Mouse (Mus musculus): Measurements from ENCODE around the gene Fbxo31.
"Not testable (repeated sequence)": the region's sequence is repeated elsewhere in the genome, so short reads cannot be mapped to it uniquely, and the experiment has no call there.

Gene Fbxo31

GRCm38 (mm10) chr8:121578676-121579451, at the start of gene Fbxo31:
Gene Fbxo31, minus strand, starts transcription at chr8:121578806.
- peak; percentile 87 to 90 for DNase-seq (ENCODE audit: low spot score in 2 of 2)

DNA sequence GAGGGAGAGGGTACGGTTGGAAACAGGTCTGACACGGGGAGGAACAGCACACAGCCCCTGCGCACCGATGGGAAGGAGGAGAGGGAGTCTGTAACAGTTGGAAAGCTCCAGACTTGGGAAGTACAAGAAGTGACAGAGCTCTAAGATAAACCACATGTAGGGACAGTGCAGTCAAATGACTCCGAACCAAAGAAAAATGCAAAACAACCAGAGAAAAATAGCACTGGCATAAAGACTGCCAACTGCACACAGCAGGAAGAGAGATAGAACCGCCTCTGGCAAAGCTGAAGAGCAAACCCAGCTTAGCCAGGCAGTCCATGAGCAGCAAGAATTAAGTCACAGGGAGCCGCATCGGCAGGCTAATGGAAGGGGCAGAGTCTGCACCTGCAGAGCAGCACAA, 44.4 kb upstream of the Fbxo31 start:
- no peak for DNase-seq (ENCODE audit: low spot score in 2 of 2)

DNA sequence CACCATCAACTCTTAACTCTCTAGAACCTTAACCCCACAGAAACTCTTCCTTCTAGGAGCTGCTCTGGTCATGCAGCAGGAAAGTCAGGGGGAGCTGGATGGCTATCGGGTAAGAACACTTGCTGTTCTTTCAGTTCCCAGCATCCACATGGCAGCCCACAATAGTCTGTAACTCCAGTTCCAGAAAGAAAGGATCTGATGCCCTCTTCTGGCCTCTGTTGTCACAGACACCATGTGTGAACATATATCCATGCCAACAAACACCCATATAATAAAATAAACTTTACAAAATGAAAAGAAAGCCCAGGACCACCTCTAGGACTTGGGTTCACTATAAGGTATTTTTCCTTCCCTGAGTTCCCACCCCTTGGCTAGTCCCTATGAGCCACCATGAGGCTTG, 43.3 kb upstream of the Fbxo31 start:
- no peak for DNase-seq (ENCODE audit: low spot score in 2 of 2)

- no peak for DNase-seq (ENCODE audit: low spot score in 2 of 2)
Measured at GRCm38 (mm10) chr8:121620801-121621516, 42.4 kb upstream of the Fbxo31 start.

GRCm38 (mm10) chr8:121619401-121619995, 40.9 kb upstream of the Fbxo31 start:
- DNase-seq (ENCODE audit: low spot score in 2 of 2): no peak

DNA sequence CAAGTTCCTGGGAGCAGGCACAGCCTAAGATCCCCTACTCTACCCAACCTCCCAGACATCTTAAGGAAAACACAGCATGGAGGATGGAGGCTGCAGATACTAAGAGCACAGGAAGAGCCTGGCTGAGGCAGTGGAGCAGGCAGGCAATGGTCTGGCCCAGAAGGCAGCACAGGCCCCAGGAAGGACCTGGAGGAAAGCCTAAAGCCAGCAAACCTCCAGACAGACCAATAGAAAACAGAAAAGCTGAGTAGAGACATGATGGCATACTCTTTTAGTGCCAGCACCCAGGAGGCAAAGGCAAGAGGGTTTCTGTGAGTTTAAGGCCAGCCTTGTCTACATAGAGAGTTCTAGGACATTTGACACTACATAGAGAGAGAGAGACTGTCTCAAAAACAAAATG, 34.8 kb upstream of the Fbxo31 start:
- no peak for DNase-seq (ENCODE audit: low spot score in 2 of 2)

DNA sequence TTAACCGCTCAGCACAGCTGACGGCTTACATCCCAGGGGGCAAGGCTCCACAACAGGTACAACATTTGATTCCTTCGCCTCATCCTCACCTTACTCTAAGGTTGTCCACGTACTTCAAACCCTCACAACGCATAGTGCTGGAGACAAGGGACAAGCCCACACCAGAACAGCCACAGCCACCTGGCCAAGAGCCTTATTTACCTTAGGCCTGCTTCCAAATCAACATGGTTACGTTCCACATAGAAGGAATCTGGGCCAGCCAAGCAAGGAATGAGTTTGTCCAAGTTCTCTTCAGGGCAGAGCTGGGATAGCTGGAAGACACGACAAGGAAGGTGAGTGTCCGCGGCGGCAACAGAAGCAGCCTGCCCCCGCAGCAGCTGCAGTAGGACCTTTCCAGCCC, 31.3 kb upstream of the Fbxo31 start:
- no peak for DNase-seq (ENCODE audit: low spot score in 2 of 2)

- DNase-seq (ENCODE audit: low spot score in 2 of 2): no peak
Measured at GRCm38 (mm10) chr8:121609251-121609650, 30.6 kb upstream of the Fbxo31 start.

- DNase-seq (ENCODE audit: low spot score in 2 of 2): no peak
Measured at GRCm38 (mm10) chr8:121607661-121608060, 29.1 kb upstream of the Fbxo31 start.

DNA sequence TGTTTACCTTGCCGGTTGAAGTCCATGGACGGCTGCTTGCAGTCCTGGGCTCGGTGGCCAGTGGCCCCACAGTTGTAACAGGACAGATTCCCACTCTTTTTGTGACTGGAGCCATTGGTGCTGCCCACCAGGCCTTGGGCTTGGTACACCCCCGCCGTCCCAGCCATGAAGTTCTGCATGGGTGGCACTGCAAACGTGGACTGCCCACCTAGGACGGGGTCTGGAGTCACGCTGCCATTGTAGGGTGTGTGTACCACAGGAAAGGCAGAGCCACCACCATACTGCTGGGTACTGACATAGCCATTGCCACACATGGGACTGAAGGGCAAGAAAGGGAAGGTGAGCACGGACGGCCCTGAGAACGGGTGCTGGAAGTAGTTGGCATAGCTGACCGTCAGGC, 25.2 kb upstream of the Fbxo31 start:
- no peak for DNase-seq (ENCODE audit: low spot score in 2 of 2)

- peak; percentile 70 for DNase-seq (ENCODE audit: low spot score in 2 of 2)
Measured at GRCm38 (mm10) chr8:121602860-121603259, 24.3 kb upstream of the Fbxo31 start.

DNA sequence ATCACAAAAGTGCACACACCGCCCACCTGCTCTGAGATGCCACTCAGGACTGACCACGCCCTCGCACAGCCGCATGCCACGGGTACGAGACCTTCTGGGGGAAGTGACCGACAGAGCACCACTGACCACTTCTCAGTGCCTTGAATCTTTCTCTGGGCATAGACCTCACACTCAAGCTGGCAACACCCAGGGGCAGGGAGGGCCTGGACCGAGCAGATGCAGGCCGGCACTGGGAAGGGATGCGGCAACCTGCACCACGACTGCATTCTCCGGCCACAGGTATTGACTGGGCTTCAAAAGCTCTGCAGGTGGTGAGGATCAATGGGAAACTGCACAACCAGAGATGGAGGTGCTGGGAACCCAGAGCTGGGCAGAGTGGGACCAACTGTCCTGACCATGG, 23.8 kb upstream of the Fbxo31 start:
- no peak for DNase-seq (ENCODE audit: low spot score in 2 of 2)

- no peak for DNase-seq (ENCODE audit: low spot score in 2 of 2)
Measured at GRCm38 (mm10) chr8:121599842-121600241, 21.2 kb upstream of the Fbxo31 start.

GRCm38 (mm10) chr8:121598892-121599291, 20.3 kb upstream of the Fbxo31 start:
- DNase-seq (ENCODE audit: low spot score in 2 of 2): peak; percentile 53 to 64

GRCm38 (mm10) chr8:121598190-121598589, 19.6 kb upstream of the Fbxo31 start:
- DNase-seq (ENCODE audit: low spot score in 2 of 2): no peak

DNA sequence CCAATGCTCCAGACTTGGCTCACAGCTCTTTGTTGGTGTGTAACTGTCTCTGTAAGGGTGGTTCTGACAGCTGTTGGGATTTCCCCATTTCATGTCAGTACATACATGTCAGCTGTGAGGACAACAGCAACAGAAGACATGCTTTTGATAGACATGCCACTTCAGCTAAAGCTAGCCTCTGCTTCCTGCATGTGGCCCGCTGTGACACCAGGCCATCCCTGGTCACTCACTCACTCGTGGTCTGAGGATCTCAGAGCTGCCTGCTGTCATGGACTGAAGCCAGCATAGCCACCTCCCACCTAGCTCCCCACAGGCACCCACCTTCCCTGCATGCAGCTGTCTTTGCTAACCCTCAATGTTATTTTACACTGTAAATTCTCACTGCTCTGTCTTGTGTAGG, 18.9 kb upstream of the Fbxo31 start:
- DNase-seq (ENCODE audit: low spot score in 2 of 2): not testable (repeated sequence)

DNA sequence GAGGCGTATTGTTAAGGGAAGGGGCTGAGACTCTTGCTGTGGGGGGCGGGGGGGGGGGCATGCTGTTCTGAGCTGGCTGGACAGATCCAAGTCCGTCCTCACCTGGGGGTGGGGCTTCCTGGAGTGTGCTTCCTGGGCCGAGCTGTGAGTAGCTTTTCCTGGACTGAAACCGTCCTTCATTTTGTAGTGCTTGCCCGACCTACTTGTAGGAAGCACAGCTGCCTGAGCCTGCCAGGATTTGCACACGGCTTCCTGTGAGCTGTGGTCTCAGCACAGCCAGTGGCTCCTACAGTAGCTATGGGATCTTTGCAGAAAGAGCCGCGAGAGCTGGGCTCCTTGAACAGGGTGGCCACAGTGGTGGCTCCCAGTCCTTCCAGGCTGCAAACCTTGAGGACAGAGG, 15.4 kb upstream of the Fbxo31 start:
- no peak for DNase-seq (ENCODE audit: low spot score in 2 of 2)

GRCm38 (mm10) chr8:121593293-121593692, 14.7 kb upstream of the Fbxo31 start:
- no peak for DNase-seq (ENCODE audit: low spot score in 2 of 2)

DNA sequence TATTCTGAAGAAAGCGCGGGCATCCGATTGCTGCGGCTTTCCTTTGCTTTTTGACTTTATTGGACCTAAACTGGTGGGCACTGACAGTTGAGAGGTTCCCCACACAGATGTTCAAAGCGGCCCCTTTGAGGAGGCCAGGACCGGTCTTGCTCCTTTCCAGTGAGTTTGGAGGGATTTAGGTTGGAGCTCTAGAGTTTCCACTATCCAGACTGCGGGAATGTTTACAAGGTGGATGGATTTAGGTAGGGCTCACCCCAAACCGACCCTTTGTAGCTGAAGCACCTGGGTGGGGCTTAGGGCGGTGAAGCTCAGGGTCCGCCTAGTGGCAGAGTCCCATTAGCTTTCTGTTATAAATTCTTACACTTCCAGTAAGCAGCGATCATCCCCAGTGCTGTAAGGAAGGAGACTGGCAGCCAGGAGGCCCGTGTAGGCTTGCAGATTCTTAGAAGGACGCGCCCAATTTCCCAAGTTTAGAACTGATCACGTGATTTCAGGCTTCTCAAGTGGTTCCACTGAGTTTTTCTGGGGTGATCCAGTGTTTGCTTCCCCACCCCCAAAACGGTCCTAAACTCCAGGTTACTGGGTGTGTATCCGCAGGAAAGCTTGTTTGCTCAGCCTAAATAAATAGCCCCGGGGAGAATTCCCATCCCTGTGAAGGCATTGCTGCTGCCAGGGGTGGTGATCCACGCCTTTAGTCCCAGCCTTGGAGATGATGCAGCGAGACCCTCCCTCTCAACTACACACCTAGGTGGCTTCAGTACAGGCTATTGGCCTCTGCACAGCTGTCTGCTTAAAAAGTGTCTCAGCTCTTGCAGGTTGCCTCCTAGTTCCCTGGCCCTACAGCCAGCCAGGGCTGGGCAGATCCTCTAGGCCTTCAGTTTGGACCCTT, 12.8 kb upstream of the Fbxo31 start:
- DNase-seq (ENCODE audit: low spot score in 2 of 2): no peak

DNA sequence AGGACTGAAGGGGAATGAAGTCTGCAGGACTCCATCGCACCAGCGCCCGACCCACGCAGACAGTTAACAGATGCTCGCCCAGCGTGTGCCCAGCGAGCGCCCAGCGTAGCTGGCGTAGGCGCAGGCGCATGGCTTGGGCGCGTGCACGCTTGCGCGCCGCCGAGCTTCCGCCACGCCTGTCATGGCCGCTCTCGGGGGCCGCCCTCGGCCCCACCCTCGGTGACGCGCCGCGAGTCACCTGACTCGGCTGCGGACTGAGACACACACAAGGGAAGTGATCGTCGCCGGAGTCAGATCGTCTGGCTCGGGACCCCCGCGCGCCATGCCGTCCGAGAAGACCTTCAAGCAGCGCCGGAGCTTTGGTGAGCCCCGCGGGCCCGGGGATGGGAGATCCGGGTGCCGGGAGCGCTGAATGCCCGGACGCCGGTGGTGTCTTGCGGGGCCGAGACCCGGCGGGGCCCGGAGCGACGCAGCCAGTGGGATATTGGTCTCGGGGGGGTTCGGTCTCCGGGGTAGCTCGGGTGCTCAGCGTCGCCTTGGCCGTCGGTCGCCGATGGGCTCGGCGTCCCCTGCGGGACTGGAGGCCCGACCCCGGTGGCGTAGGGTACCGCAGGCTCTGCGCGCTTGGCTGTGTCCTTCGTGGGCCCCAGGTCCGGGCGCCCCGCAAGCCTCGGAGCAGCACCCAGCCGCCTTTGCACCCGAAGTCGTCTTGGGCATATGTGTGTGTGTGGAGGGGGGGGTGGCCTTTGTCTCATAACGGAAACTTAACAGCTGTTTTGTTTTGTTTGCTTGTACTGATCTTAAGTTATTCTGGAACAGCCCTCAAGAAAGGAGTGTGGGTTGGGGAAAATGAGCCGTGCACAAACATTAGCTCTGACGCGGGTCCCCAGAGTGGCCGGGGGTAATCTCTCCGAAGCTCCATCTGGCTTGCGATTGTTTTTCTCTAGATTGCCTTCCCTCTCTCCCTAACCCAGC, 11.9 kb upstream of the Fbxo31 start, which contains the start of gene Map1lc3b:
TSS of gene Map1lc3b (plus strand) at position 159 of the 975 bp plus-strand sequence.
- peak; percentile 91 to 95 for DNase-seq (ENCODE audit: low spot score in 2 of 2)
